Mouse (Mus musculus): Measurements from ENCODE around the gene Ttll12. TPM values are rescaled to one million over a fixed set of nuclear protein-coding genes. Genes with fewer than 3 reads are reported as not detected.

Gene Ttll12
- total and polyA plus RNA-seq, 3 experiments = 43.9 to 76.5 TPM; not detected in 1

DNA sequence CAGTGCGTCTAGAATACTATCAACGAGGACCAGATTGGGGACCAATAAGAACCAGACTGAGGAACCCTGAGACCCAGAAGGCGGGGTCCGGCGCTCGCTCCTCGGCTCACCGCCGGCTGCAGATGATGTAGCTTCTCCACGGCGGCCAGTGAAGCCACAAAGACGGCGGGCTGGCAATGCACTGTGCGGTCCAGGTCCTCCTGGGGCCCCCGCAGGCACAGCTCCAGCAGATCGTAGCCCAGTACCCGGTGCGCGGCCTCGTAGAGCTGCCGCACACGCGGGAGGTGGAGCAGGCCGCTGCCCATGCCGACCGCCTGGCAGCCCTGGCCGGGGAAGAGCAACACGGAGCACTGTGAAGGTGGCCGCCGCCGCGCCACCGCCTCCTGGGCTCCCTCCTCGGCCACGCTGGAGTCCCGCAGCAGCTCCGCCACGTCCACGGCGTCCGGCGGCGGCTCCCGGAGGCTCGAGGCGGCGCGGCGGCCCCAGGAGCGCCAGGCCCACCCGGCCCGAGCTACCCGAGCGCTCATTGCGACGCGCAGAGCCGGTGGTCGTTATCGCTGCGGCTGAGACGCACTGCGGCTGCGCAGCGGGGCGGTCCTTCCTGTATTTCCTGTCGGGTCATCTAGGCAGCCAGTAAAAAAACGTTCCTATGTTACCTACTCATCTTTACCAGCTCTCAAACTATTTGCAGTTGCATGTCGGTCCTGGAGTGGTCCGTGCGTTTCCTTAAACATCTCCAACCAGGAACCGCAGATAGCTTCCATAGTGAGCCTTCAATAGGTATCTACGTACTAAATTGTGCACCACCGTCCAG lies 39.6 kb downstream of the Ttll12 start (continued):
- TF ChIP-seq GABPA (IDR thresholded peaks at IDR 0.05; ENCODE audit: low read depth, low read length) (no peak), GATA1 (IDR thresholded peaks at IDR 0.05; ENCODE audit: low read depth, low read length) (no peak), USF2 (IDR thresholded peaks at IDR 0.05; ENCODE audit: borderline replicate concordance in 1 of 2, insufficient read depth in 1 of 2, low read depth in 1 of 2, low read length in 2 of 2) (no peak), USF1 (IDR thresholded peaks at IDR 0.05; ENCODE audit: low read depth, low read length) (no peak), MYB (IDR thresholded peaks at IDR 0.05; ENCODE audit: low read depth, low read length) (peak; percentile 51), HCFC1 (IDR thresholded peaks at IDR 0.05; ENCODE audit: low read depth, low read length) (peak; percentile 82), KAT2A (conservative IDR thresholded peaks at IDR 0.05; ENCODE audit: low read depth, low read length) (peak; percentile 50; the same call in 1 of the 2 replicates), SIN3A (IDR thresholded peaks at IDR 0.05; ENCODE audit: low read length) (peak; percentile 67), MAX (IDR thresholded peaks at IDR 0.05; ENCODE audit: low read length) (peak; percentile 48; the same call in 1 of the 2 replicates), CHD1 (IDR thresholded peaks at IDR 0.05; ENCODE audit: low read depth, low read length) (0 out of 2 replicates have a peak, but pooled peaks have one; percentile 55), ZKSCAN1 (IDR thresholded peaks at IDR 0.05; ENCODE audit: low read depth, low read length) (no peak)

GRCm38 (mm10) chr15:83553831-83554230 lies 41.1 kb downstream of the Ttll12 start:
- Histone ChIP-seq H3K27me3 (ENCODE audit: control insufficient read depth in 1 of 2, insufficient read depth in 2 of 2, low read length in 2 of 2) (no peaks in the 10 kb centered on the region), H3K9ac (ENCODE audit: control insufficient read depth, low read depth, low read length, poor library complexity, severe bottlenecking) (no peak overlapping the region), H3K4me1 (ENCODE audit: control insufficient read depth in 1 of 2, insufficient read depth in 2 of 2, low read length in 2 of 2) (peaks cover 0 to 2% of the 10 kb centered on the region in 2 experiments; a peak in 1 of 4 replicates), H3K4me3 (ENCODE audit: control insufficient read depth in 1 of 2, insufficient read depth in 1 of 2, low read depth in 2 of 2, low read length in 2 of 2) (no peak overlapping the region), H3K27ac (ENCODE audit: control insufficient read depth, low read depth, low read length) (no peak overlapping the region), H3K36me3 (ENCODE audit: control insufficient read depth in 1 of 2, insufficient read depth in 2 of 2, low read length in 2 of 2) (no peaks in the 10 kb centered on the region), H3K79me2 (ENCODE audit: control insufficient read depth, insufficient read depth, low read length, poor library complexity) (peaks cover 6% of the 10 kb centered on the region), H3K9me3 (replicated peaks; ENCODE audit: insufficient read depth, low read length) (no peaks in the 10 kb centered on the region)
- DNase-seq (ENCODE audit: low read depth, low spot score) = peak; percentile 54
- peak in 2 of 3 experiments; percentile 46 to 48; a peak in 4 of 6 replicates for TF ChIP-seq CTCF (IDR thresholded peaks at IDR 0.05 in 2 of 3, conservative IDR thresholded peaks at IDR 0.05 in 1 of 3; ENCODE audit: control insufficient read depth in 1 of 3, insufficient read depth in 1 of 3, low read depth in 2 of 3, low read length in 3 of 3, poor library complexity in 1 of 3, severe bottlenecking in 1 of 3)
- TF ChIP-seq TAL1 (IDR thresholded peaks at IDR 0.05; ENCODE audit: low read length) = no peak
- no peak for TF ChIP-seq NRF1 (IDR thresholded peaks at IDR 0.05; ENCODE audit: insufficient read depth, low read depth, low read length, poor library complexity, severe bottlenecking)
- no peak for TF ChIP-seq MYB (IDR thresholded peaks at IDR 0.05; ENCODE audit: low read depth, low read length)
- peak; percentile 23 for TF ChIP-seq RAD21 (IDR thresholded peaks at IDR 0.05; ENCODE audit: low read depth, low read length)
- TF ChIP-seq GABPA (IDR thresholded peaks at IDR 0.05; ENCODE audit: low read depth, low read length) = no peak

DNA sequence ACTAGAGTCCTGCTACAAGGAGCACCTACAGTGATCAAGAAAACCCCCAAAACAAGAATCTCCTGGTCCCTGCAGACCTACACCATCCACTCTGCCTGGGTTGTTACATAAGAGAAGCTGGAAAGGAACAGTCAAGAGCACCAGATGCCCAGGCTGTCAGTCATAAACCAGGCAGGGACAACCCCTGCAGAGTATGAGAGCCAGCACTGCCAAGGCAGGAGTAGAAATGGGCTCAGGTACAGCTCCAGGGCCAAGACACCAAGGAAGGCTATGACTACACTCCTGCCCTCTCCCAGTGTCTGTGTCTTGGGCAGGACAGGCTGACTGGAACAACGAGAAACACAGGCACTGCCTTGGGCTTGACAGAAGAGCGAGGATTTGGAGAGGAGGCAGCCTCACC lies 44.8 kb downstream of the Ttll12 start:
- no peaks in the 10 kb centered on the region; a peak in 1 of 4 replicates for H3K36me3 ChIP-seq (ENCODE audit: control insufficient read depth in 1 of 2, insufficient read depth in 2 of 2, low read length in 2 of 2)
- no peak for DNase-seq (ENCODE audit: low read depth, low spot score)
- TF ChIP-seq TAL1 (IDR thresholded peaks at IDR 0.05; ENCODE audit: low read length) (no peak), NELFE (IDR thresholded peaks at IDR 0.05; ENCODE audit: low read depth, low read length) (no peak), SMC3 (IDR thresholded peaks at IDR 0.05; ENCODE audit: low read depth, low read length) (no peak), ZC3H11A (IDR thresholded peaks at IDR 0.05; ENCODE audit: low read depth, low read length) (no peak), RAD21 (IDR thresholded peaks at IDR 0.05; ENCODE audit: low read depth, low read length) (no peak), ZNF384 (IDR thresholded peaks at IDR 0.05; ENCODE audit: low read depth, low read length) (no peak), CTCF (IDR thresholded peaks at IDR 0.05 in 2 of 3, conservative IDR thresholded peaks at IDR 0.05 in 1 of 3; ENCODE audit: control insufficient read depth in 1 of 3, insufficient read depth in 1 of 3, low read depth in 2 of 3, low read length in 3 of 3, poor library complexity in 1 of 3, severe bottlenecking in 1 of 3) (no peak), GABPA (IDR thresholded peaks at IDR 0.05; ENCODE audit: low read depth, low read length) (no peak), GATA1 (IDR thresholded peaks at IDR 0.05; ENCODE audit: low read depth, low read length) (no peak)

More for the DNA sequence above, 44.8 kb downstream of the Ttll12 start:
- Histone ChIP-seq H3K9me3 (replicated peaks; ENCODE audit: insufficient read depth, low read length) (no peaks in the 10 kb centered on the region), H3K79me2 (ENCODE audit: control insufficient read depth, insufficient read depth, low read length, poor library complexity) (peaks cover 2% of the 10 kb centered on the region), H3K4me3 (ENCODE audit: control insufficient read depth in 1 of 2, insufficient read depth in 1 of 2, low read depth in 2 of 2, low read length in 2 of 2) (no peak overlapping the region), H3K4me1 (ENCODE audit: control insufficient read depth in 1 of 2, insufficient read depth in 2 of 2, low read length in 2 of 2) (peaks cover 0 to 2% of the 10 kb centered on the region in 2 experiments; a peak in 1 of 4 replicates), H3K27me3 (ENCODE audit: control insufficient read depth in 1 of 2, insufficient read depth in 2 of 2, low read length in 2 of 2) (no peaks in the 10 kb centered on the region), H3K27ac (ENCODE audit: control insufficient read depth, low read depth, low read length) (no peak overlapping the region), H3K9ac (ENCODE audit: control insufficient read depth, low read depth, low read length, poor library complexity, severe bottlenecking) (no peak overlapping the region)
